Mouse (Mus musculus) left cerebral cortex, adult 2 months (tissue): ENCODE results near the gene Clec2i. TPM values are rescaled to one million over a fixed set of nuclear protein-coding genes. Genes with fewer than 3 reads are reported as not detected.
"Not testable (repeated sequence)": the region's sequence is repeated elsewhere in the genome, so short reads cannot be mapped to it uniquely, and the experiment has no call there.

ENCODE experiments used
- DNase-seq, 2 experiments: peaks; one replicate each; pipeline ENCODE4 v3.0.0; 2021 to 2022; ENCODE audit warnings: low spot score in 2 of 2, mixed read lengths in 1 of 2; ENCODE audit errors: extremely low spot score in 1 of 2
- H3K27ac ChIP-seq: fragments of 200-600 bp; 2 replicates; pipeline ENCODE4 v1.8.1; 2022
- H3K4me3 ChIP-seq: fragments of 200-600 bp; 2 replicates; pipeline ENCODE4 v1.8.1; 2022
- CTCF ChIP-seq: fragments of 200-600 bp; IDR thresholded peaks from 2 replicates; pipeline ENCODE4 v1.8.1; 2022; ENCODE audit warnings: antibody characterized with exemption, mild to moderate bottlenecking, moderate library complexity
- intact Hi-C: fragments of 180-260 bp; cut with DNase I; formaldehyde crosslinking; loops from one replicate; pipeline ENCODE4 v1.15.1; 2025
- microRNA-seq, 2 experiments: library from miRNA; unstranded; fragments of <30 nt; microRNA quantifications; one replicate each; pipeline ENCODE4 v1.2.0; 2021
- total RNA-seq, 2 experiments: library from RNA; stranded (reverse); gene quantifications; 2 replicates each; pipeline ENCODE4 v1.2.3; 2021

Gene Clec2i
- total RNA-seq, 2 experiments from 2014 or later: not detected

- Histone ChIP-seq H3K27ac (no peak overlapping the region), H3K4me3 (no peak overlapping the region)
- DNase-seq: no peak
- intact Hi-C loops: no loop called here
- TF ChIP-seq CTCF: no peak
Measured at GRCm38 (mm10) chr6:128933050-128933449, 45.7 kb downstream of the Clec2i start.

- DNase-seq, H3K27ac ChIP-seq, intact Hi-C loops, H3K4me3 ChIP-seq: not testable (repeated sequence)
Measured at GRCm38 (mm10) chr6:128934081-128934480, 46.7 kb downstream of the Clec2i start, which contains the start of gene Clec2g. Gene Clec2g (plus strand): TSS chr6:128934381.

- intact Hi-C loops, DNase-seq, H3K4me3 ChIP-seq, H3K27ac ChIP-seq: not testable (repeated sequence)
Measured at GRCm38 (mm10) chr6:128935889-128936665, 48.7 kb downstream of the Clec2i start.

- intact Hi-C loops: no loop called here
- no peak for DNase-seq
- Histone ChIP-seq H3K4me3 (no peak overlapping the region), H3K27ac (no peak overlapping the region)
- TF ChIP-seq CTCF: no peak
Measured at GRCm38 (mm10) chr6:128941646-128942421, 54.4 kb downstream of the Clec2i start.

GRCm38 (mm10) chr6:128945564-128945963 is 58.2 kb downstream of the Clec2i start:
- no peak overlapping the region for H3K4me3 ChIP-seq
- intact Hi-C loops: loop anchor here (1.0 kb wide), 1 partner anchor 103 kb away; no protein-coding TSS in a partner anchor
- H3K27ac ChIP-seq: no peak overlapping the region
- TF ChIP-seq CTCF: no peak
- no peak for DNase-seq

Small RNA genes lying within 50 kb of the gene (microRNA-seq; reads per million reads assigned to microRNA genes)
- gene Gm27336: 0 reads per million in 2 experiments

Other genes with a start within 250 kb of the Clec2i start
- gene Clec2h, start 225.2 kb upstream of the Clec2i start, total RNA-seq: under 1 TPM in 1 of 2 experiments, not detected in 1; 0.42 TPM
- not detected for gene Klrb1, start 164.5 kb upstream of the Clec2i start, total RNA-seq
- gene Klrb1c, start 98.4 kb upstream of the Clec2i start, total RNA-seq: not detected
- not detected for gene Gm44511, start 61.3 kb upstream of the Clec2i start, total RNA-seq
- gene Klrb1b, start 61.3 kb upstream of the Clec2i start, total RNA-seq: not detected
- 1 to 10 TPM in 1 of 2 experiments, under 1 TPM in 1; 0.94 to 1.5 TPM for gene BC035044, start 3.5 kb downstream of the Clec2i start, total RNA-seq
- under 1 TPM in 1 of 2 experiments, not detected in 1; 0.52 TPM for gene Clec2g, start 46.8 kb downstream of the Clec2i start, total RNA-seq
- gene Klrb1f, start 158.3 kb downstream of the Clec2i start, total RNA-seq: not detected
- not detected for gene Clec2e, start 213.3 kb downstream of the Clec2i start, total RNA-seq